Mouse (Mus musculus): ENCODE measurements at regions not wholly inside any gene's neighbourhood (a gene's known extent, or its start where the extent isn't known, plus 50 kb on each side); places are given as distances from the start of the nearest gene placed in this dataset.
"Not testable (repeated sequence)": the region's sequence is repeated elsewhere in the genome, so short reads cannot be mapped to it uniquely, and the experiment has no call there.

DNA sequence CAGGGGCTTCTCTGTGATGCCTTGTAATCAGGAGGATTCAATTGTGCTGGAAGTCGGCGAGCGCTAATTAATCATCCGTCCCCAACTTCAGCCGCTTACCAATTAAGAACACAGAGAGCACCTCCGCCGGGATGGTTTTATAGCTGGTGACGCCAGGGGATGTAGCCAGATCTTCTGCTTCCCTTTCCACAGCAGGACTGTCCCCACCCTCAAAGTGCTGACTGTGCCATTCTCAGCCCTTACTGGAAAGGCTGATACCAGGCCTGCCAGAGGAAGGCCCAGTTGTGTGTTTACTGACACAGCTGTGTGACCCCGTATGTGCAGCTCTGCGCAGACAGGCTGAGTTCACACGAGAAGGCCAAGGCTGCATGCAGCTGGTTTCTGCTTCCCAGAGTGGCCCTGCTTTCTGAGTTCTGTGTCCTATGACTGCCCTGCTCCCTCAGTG lies 59.9 kb upstream of the Bend4 start:
- H3K4me3 ChIP-seq (replicated peaks; ENCODE audit: low read depth, low read length) = no peak overlapping the region
- H3K4me1 ChIP-seq (ENCODE audit: control insufficient read depth, insufficient read depth, low read length) = 0 out of 2 replicates have a peak, but pooled peaks cover 1% of the 10 kb centered on the region
- no peaks in the 10 kb centered on the region for H3K27me3 ChIP-seq (ENCODE audit: control insufficient read depth, insufficient read depth, low read length)
- no peak for ATAC-seq (ENCODE audit: low FRiP score, low TSS enrichment)
- H3K4me2 ChIP-seq (ENCODE audit: low read length) = no peak overlapping the region
- WGBS = 64% methylated on average over 11 of the region's 11 CpGs
- no peaks in the 10 kb centered on the region for H3K9me3 ChIP-seq (ENCODE audit: control insufficient read depth, low read length)
- no peaks in the 10 kb centered on the region for H3K36me3 ChIP-seq (ENCODE audit: control insufficient read depth, insufficient read depth, low read length)
- peak overlapping the region; percentile 57; the same call in 1 of the 2 replicates for H3K27ac ChIP-seq (replicated peaks; ENCODE audit: low read depth, low read length)
- no peak overlapping the region for H3K9ac ChIP-seq (replicated peaks; ENCODE audit: low read length)
- DNase-seq = peak; percentile 20

DNA sequence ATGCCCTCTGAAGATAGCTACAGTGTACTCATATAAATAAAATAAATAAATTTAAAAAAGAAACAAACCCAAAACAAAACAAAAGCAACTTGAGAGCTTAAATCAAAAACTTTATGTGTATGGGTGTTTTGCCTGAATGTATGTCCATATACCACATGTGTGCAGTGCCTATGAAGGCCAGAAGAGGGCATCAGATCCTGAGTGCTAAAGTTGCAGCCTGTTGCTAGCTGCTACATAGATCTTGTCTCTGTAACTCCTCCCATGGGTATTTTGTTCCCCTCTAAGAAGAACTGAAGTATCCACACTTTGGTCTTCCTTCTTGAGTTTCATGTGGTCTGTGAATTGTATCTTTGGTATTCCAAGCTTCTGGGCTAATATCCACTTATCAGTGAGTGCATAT lies 62.6 kb upstream of the Bend4 start:
- H3K36me3 ChIP-seq (ENCODE audit: control insufficient read depth, insufficient read depth, low read length); H3K9me3 ChIP-seq (ENCODE audit: control insufficient read depth, low read length); H3K4me1 ChIP-seq (ENCODE audit: control insufficient read depth, insufficient read depth, low read length); H3K4me3 ChIP-seq (replicated peaks; ENCODE audit: low read depth, low read length); H3K4me2 ChIP-seq (ENCODE audit: low read length); DNase-seq; ATAC-seq (ENCODE audit: low FRiP score, low TSS enrichment); H3K27ac ChIP-seq (replicated peaks; ENCODE audit: low read depth, low read length); H3K9ac ChIP-seq (replicated peaks; ENCODE audit: low read length); H3K27me3 ChIP-seq (ENCODE audit: control insufficient read depth, insufficient read depth, low read length): not testable (repeated sequence)

DNA sequence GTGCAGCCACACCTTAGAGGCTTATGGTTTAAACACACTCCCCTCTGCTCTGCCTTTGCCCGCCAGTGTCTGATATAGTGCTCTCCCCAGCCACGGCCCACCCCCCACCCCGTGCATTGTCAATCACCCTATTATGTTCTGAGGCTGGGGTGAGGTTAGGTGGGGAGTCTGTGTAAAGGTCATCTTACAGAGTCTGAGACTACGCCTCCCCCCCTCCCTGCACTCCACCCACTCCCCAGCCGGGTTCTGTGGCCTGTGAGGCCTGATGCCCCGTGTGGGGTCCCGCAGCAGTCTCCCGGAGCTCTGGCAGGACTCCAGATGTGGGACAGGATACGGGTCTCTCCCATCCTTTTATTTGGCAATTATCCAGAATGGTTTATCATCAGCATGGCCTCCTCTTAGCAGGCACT lies 64.8 kb upstream of the Bend4 start:
- 17% methylated on average over 9 of the region's 9 CpGs for whole genome bisulfite sequencing

DNA sequence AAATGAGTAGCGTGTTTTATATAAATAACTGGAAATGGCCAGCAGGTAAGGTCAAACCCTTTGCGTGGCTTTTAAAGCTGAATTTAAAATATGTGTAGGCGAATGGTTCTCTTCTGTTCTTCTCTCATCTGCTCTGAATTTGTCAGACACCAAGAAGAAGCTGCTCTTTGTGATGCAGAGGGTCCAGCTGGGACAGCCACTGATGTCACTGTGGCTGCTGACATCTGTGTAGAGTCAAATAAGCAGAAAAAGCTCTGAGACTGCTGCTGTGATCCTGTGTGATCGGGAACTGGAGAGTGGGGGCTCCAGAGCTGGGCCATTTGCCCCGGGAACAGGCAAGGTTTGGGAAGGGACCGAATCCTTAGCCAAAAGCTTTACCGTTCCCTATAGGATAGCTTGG lies 68.6 kb upstream of the Bend4 start:
- no peak overlapping the region for H3K9ac ChIP-seq (replicated peaks; ENCODE audit: low read length)
- 79% methylated on average over 7 of the region's 7 CpGs for WGBS
- H3K36me3 ChIP-seq (ENCODE audit: control insufficient read depth, insufficient read depth, low read length) = no peaks in the 10 kb centered on the region
- 0 out of 2 replicates have a peak, but pooled peaks cover 2% of the 10 kb centered on the region for H3K4me1 ChIP-seq (ENCODE audit: control insufficient read depth, insufficient read depth, low read length)
- H3K4me3 ChIP-seq (replicated peaks; ENCODE audit: low read depth, low read length) = no peak overlapping the region
- no peak overlapping the region for H3K4me2 ChIP-seq (ENCODE audit: low read length)
- ATAC-seq (ENCODE audit: low FRiP score, low TSS enrichment) (no peak), DNase-seq (no peak)
- no peaks in the 10 kb centered on the region for H3K9me3 ChIP-seq (ENCODE audit: control insufficient read depth, low read length)
- H3K27ac ChIP-seq (replicated peaks; ENCODE audit: low read depth, low read length) = no peak overlapping the region
- H3K27me3 ChIP-seq (ENCODE audit: control insufficient read depth, insufficient read depth, low read length) = no peaks in the 10 kb centered on the region

More for the DNA sequence above, 64.8 kb upstream of the Bend4 start:
- DNase-seq = no peak
- 0 out of 2 replicates have a peak, but pooled peaks cover 2% of the 10 kb centered on the region for H3K4me1 ChIP-seq (ENCODE audit: control insufficient read depth, insufficient read depth, low read length)
- H3K9me3 ChIP-seq (ENCODE audit: control insufficient read depth, low read length) = no peaks in the 10 kb centered on the region
- no peak overlapping the region for H3K27ac ChIP-seq (replicated peaks; ENCODE audit: low read depth, low read length)
- no peak overlapping the region for H3K4me3 ChIP-seq (replicated peaks; ENCODE audit: low read depth, low read length)
- H3K27me3 ChIP-seq (ENCODE audit: control insufficient read depth, insufficient read depth, low read length) = no peaks in the 10 kb centered on the region
- H3K36me3 ChIP-seq (ENCODE audit: control insufficient read depth, insufficient read depth, low read length) = no peaks in the 10 kb centered on the region
- no peak overlapping the region for H3K9ac ChIP-seq (replicated peaks; ENCODE audit: low read length)
- 0 out of 2 replicates have a peak, but pooled peaks have one; percentile 24 for ATAC-seq (ENCODE audit: low FRiP score, low TSS enrichment)
- no peak overlapping the region for H3K4me2 ChIP-seq (ENCODE audit: low read length)

DNA sequence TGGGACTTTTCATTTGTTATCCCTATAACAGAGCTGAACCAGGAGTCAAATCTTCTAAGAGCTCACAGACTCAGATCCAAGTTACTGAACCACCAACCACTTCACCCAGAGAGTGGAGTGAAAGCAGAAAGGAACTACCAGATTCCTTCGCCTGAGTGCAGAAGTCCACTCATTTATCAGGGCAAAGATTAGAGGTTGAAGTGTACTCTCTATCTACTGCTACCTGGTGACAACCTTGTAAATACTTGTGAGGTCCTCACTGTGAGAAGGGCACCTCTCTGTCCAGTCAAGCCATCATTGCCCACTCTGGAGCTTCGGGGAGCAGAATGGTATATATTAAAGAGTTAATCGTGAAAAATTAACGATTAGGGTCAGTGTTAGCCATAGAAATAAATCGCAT lies 87.4 kb upstream of the Shisa3 start:
- Histone ChIP-seq H3K4me2 (ENCODE audit: low read length) (no peak overlapping the region), H3K27ac (replicated peaks; ENCODE audit: low read depth, low read length) (no peak overlapping the region), H3K4me1 (ENCODE audit: control insufficient read depth, insufficient read depth, low read length) (no peaks in the 10 kb centered on the region), H3K9me3 (ENCODE audit: control insufficient read depth, low read length) (no peaks in the 10 kb centered on the region), H3K4me3 (replicated peaks; ENCODE audit: low read depth, low read length) (no peak overlapping the region), H3K27me3 (ENCODE audit: control insufficient read depth, insufficient read depth, low read length) (no peaks in the 10 kb centered on the region), H3K36me3 (ENCODE audit: control insufficient read depth, insufficient read depth, low read length) (no peaks in the 10 kb centered on the region), H3K9ac (replicated peaks; ENCODE audit: low read length) (no peak overlapping the region)
- WGBS = 94% methylated on average over 5 of the region's 5 CpGs
- ATAC-seq (ENCODE audit: low FRiP score, low TSS enrichment) (no peak), DNase-seq (no peak)

DNA sequence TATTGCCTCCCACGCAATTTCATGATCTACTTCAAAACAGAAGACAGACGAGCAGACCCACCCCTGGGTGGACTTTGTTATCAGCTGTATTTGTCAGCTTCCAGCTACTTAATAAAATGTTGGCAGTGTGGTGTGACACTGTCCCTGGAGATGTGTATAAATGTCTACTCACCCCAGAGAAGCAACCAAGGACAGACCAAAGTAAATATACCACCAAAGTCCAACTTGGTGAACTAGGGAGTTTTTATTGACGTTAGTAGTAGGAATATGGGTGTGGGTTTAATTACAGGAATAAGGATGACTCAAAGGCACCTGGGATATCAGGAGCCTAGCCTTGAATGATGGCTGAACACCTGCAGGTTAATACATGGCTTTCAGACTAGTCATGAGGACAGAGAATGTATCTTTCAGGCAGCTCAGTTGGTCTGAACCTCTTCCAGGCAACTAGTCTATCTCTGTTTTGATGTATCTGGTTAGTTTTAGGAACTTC lies 86.2 kb upstream of the Shisa3 start:
- no peak overlapping the region for H3K9ac ChIP-seq (replicated peaks; ENCODE audit: low read length)
- ATAC-seq (ENCODE audit: low FRiP score, low TSS enrichment) = no peak

DNA sequence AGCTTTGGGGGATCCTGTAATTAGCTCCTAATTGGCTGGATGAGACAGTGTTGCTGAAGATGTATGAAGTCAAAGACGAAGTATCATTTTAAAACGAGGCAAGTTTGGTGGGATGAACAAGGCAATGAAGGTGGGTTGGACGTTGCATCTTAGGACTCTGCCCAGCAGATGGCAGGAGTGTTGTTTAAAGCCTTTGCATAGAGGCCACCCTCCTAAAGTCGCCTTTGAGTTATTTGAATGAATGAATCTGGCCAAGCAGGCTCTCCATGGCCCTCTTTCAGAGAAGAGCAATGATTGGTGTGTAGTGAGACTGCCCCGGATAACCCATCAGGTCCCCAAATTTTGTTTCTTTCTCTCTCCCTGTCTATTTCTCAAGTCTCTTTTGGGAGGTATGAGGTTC lies 77.5 kb upstream of the Shisa3 start:
- no peaks in the 10 kb centered on the region for H3K4me1 ChIP-seq (ENCODE audit: control insufficient read depth, insufficient read depth, low read length)
- H3K27ac ChIP-seq (replicated peaks; ENCODE audit: low read depth, low read length) = no peak overlapping the region
- ATAC-seq (ENCODE audit: low FRiP score, low TSS enrichment) (no peak), DNase-seq (peak; percentile 58)
- no peaks in the 10 kb centered on the region for H3K9me3 ChIP-seq (ENCODE audit: control insufficient read depth, low read length)
- no peak overlapping the region for H3K4me3 ChIP-seq (replicated peaks; ENCODE audit: low read depth, low read length)
- H3K9ac ChIP-seq (replicated peaks; ENCODE audit: low read length) = no peak overlapping the region
- no peak overlapping the region for H3K4me2 ChIP-seq (ENCODE audit: low read length)
- 60% methylated on average over 5 of the region's 5 CpGs for WGBS
- no peaks in the 10 kb centered on the region for H3K36me3 ChIP-seq (ENCODE audit: control insufficient read depth, insufficient read depth, low read length)
- H3K27me3 ChIP-seq (ENCODE audit: control insufficient read depth, insufficient read depth, low read length) = peaks cover 7% of the 10 kb centered on the region; the same call in 1 of the 2 replicates

More for the DNA sequence above, 86.2 kb upstream of the Shisa3 start:
- no peak overlapping the region for H3K4me3 ChIP-seq (replicated peaks; ENCODE audit: low read depth, low read length)
- no peak for DNase-seq
- no peak overlapping the region for H3K4me2 ChIP-seq (ENCODE audit: low read length)
- H3K27ac ChIP-seq (replicated peaks; ENCODE audit: low read depth, low read length) = no peak overlapping the region
- no peaks in the 10 kb centered on the region for H3K9me3 ChIP-seq (ENCODE audit: control insufficient read depth, low read length)
- H3K27me3 ChIP-seq (ENCODE audit: control insufficient read depth, insufficient read depth, low read length) = no peaks in the 10 kb centered on the region
- H3K36me3 ChIP-seq (ENCODE audit: control insufficient read depth, insufficient read depth, low read length) = no peaks in the 10 kb centered on the region
- no peaks in the 10 kb centered on the region for H3K4me1 ChIP-seq (ENCODE audit: control insufficient read depth, insufficient read depth, low read length)
- 90% methylated on average over 3 of the region's 3 CpGs for WGBS

DNA sequence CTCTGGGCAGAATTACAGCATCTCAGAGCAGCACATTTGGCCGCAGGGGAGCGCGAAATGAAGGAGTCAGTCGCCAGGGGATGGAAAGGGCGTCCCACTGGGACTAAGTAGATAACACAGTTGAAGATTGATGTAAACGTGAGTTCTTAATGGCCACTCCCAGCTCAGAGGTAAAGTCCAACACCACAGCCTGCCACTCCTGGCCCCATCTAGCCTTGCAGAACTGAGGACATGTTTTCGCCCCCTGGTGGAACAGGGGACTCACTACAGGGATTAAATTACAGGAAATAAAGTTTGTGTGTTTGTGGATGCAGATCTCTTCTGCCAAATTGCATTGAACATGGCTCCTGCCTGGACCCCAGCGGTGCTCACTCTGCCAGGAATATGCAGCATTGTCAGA lies 76.7 kb upstream of the Shisa3 start:
- peak; percentile 59 for DNase-seq
- no peak for ATAC-seq (ENCODE audit: low FRiP score, low TSS enrichment)
- 45% methylated on average over 8 of the region's 8 CpGs for WGBS
- Histone ChIP-seq H3K27ac (replicated peaks; ENCODE audit: low read depth, low read length) (no peak overlapping the region), H3K4me3 (replicated peaks; ENCODE audit: low read depth, low read length) (no peak overlapping the region), H3K9me3 (ENCODE audit: control insufficient read depth, low read length) (no peaks in the 10 kb centered on the region), H3K36me3 (ENCODE audit: control insufficient read depth, insufficient read depth, low read length) (no peaks in the 10 kb centered on the region), H3K9ac (replicated peaks; ENCODE audit: low read length) (no peak overlapping the region), H3K27me3 (ENCODE audit: control insufficient read depth, insufficient read depth, low read length) (peaks cover 8% of the 10 kb centered on the region; the same call in 1 of the 2 replicates), H3K4me2 (ENCODE audit: low read length) (no peak overlapping the region), H3K4me1 (ENCODE audit: control insufficient read depth, insufficient read depth, low read length) (no peaks in the 10 kb centered on the region)

DNA sequence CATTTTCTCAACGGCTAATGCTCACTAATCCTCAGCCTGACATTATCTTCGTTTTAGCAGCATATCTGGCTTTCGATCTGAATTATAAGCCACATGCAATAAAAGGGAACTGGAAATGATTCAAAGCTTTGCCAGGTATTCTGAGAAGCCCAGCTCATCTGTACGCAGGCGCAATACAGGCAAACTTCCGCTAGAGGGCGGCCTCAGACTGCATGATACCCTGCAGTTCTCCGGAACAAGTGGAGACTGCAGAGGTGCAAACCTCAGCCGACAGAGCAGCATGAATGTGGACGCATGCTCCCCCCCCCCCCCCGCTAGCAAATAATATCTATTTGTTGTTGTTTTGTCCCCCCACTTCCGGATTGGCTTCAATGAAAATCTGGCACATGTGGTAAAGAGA lies 75.3 kb upstream of the Shisa3 start:
- Histone ChIP-seq H3K9me3 (ENCODE audit: control insufficient read depth, low read length) (no peaks in the 10 kb centered on the region), H3K9ac (replicated peaks; ENCODE audit: low read length) (peak overlapping the region; percentile 37; the same call in 1 of the 2 replicates), H3K4me3 (replicated peaks; ENCODE audit: low read depth, low read length) (peak overlapping the region; percentile 24), H3K4me2 (ENCODE audit: low read length) (peak overlapping the region; percentile 55), H3K27ac (replicated peaks; ENCODE audit: low read depth, low read length) (no peak overlapping the region), H3K4me1 (ENCODE audit: control insufficient read depth, insufficient read depth, low read length) (no peaks in the 10 kb centered on the region), H3K27me3 (ENCODE audit: control insufficient read depth, insufficient read depth, low read length) (peaks cover 8% of the 10 kb centered on the region; the same call in 1 of the 2 replicates), H3K36me3 (ENCODE audit: control insufficient read depth, insufficient read depth, low read length) (no peaks in the 10 kb centered on the region)
- DNase-seq (peak; percentile 96), ATAC-seq (ENCODE audit: low FRiP score, low TSS enrichment) (peak; percentile 78)
- 2% methylated on average over 12 of the region's 12 CpGs for WGBS

All from midbrain, embryonic 14.5 days (tissue).